Mouse (Mus musculus): ENCODE measurements around the gene Rps8.

The Rps8 gene

GRCm38 (mm10) chr4:117150212-117150733, 5.8 kb downstream of the Rps8 start:
- in situ Hi-C loops (cut with MboI; ENCODE audit: low pct_unique_long_range_greater_than_20kb in 1 of 2, low sequenced_read_pairs in 2 of 2, unreplicated experiment in 1 of 2) = no loop called here

GRCm38 (mm10) chr4:117149291-117150211, 6.5 kb downstream of the Rps8 start:
- in situ Hi-C loops (cut with MboI; ENCODE audit: low pct_unique_long_range_greater_than_20kb in 1 of 2, low sequenced_read_pairs in 2 of 2, unreplicated experiment in 1 of 2) = loop anchor here (25.0 kb wide), 2 partner anchors 312 to 337 kb away; partner anchors contain the start of genes Hpdl (in 1 of the 2), Mutyh (in 1 of the 2) and Toe1 (in 1 of the 2)

GRCm38 (mm10) chr4:117148815-117149214, 7.2 kb downstream of the Rps8 start:
- in situ Hi-C loops (cut with MboI; ENCODE audit: low pct_unique_long_range_greater_than_20kb in 1 of 2, low sequenced_read_pairs in 2 of 2, unreplicated experiment in 1 of 2) = loop anchor here (25.0 kb wide), 2 partner anchors 312 to 337 kb away; partner anchors contain the start of genes Hpdl (in 1 of the 2), Mutyh (in 1 of the 2) and Toe1 (in 1 of the 2)

- in situ Hi-C loops (cut with MboI; ENCODE audit: low pct_unique_long_range_greater_than_20kb in 1 of 2, low sequenced_read_pairs in 2 of 2, unreplicated experiment in 1 of 2) = loop anchor here (25.0 kb wide), 2 partner anchors 311 to 336 kb away; partner anchors contain the start of genes Hpdl (in 1 of the 2), Mutyh (in 1 of the 2) and Toe1 (in 1 of the 2)
Observed at GRCm38 (mm10) chr4:117148047-117148713, 7.9 kb downstream of the Rps8 start.

GRCm38 (mm10) chr4:117146176-117146575, 9.9 kb downstream of the Rps8 start:
- in situ Hi-C loops (cut with MboI; ENCODE audit: low pct_unique_long_range_greater_than_20kb in 1 of 2, low sequenced_read_pairs in 2 of 2, unreplicated experiment in 1 of 2) = loop anchor here (25.0 kb wide), 2 partner anchors 309 to 334 kb away; partner anchors contain the start of genes Hpdl (in 1 of the 2), Mutyh (in 1 of the 2) and Toe1 (in 1 of the 2)

GRCm38 (mm10) chr4:117145248-117145647, 10.8 kb downstream of the Rps8 start:
- in situ Hi-C loops (cut with MboI; ENCODE audit: low pct_unique_long_range_greater_than_20kb in 1 of 2, low sequenced_read_pairs in 2 of 2, unreplicated experiment in 1 of 2) = loop anchor here (25.0 kb wide), 2 partner anchors 308 to 333 kb away; partner anchors contain the start of genes Hpdl (in 1 of the 2), Mutyh (in 1 of the 2) and Toe1 (in 1 of the 2)

GRCm38 (mm10) chr4:117143023-117143422, 13.0 kb downstream of the Rps8 start:
- in situ Hi-C loops (cut with MboI; ENCODE audit: low pct_unique_long_range_greater_than_20kb in 1 of 2, low sequenced_read_pairs in 2 of 2, unreplicated experiment in 1 of 2) = loop anchor here (5.0 to 25.0 kb wide), 5 partner anchors 36 to 331 kb away; partner anchors contain the start of genes Hpdl (in 1 of the 2), Mutyh (in 1 of the 2) and Toe1 (in 1 of the 2)

GRCm38 (mm10) chr4:117140613-117141012, 15.4 kb downstream of the Rps8 start:
- in situ Hi-C loops (cut with MboI; ENCODE audit: low pct_unique_long_range_greater_than_20kb in 1 of 2, low sequenced_read_pairs in 2 of 2, unreplicated experiment in 1 of 2) = loop anchor here (5.0 to 25.0 kb wide), 5 partner anchors 33 to 328 kb away; partner anchors contain the start of genes Hpdl (in 1 of the 2), Mutyh (in 1 of the 2) and Toe1 (in 1 of the 2)

- in situ Hi-C loops (cut with MboI; ENCODE audit: low pct_unique_long_range_greater_than_20kb in 1 of 2, low sequenced_read_pairs in 2 of 2, unreplicated experiment in 1 of 2) = loop anchor here (25.0 kb wide), 2 partner anchors 302 to 327 kb away; partner anchors contain the start of genes Hpdl (in 1 of the 2), Mutyh (in 1 of the 2) and Toe1 (in 1 of the 2)
Observed at GRCm38 (mm10) chr4:117139217-117139612, 16.8 kb downstream of the Rps8 start.

GRCm38 (mm10) chr4:117138295-117139216, 17.5 kb downstream of the Rps8 start:
- in situ Hi-C loops (cut with MboI; ENCODE audit: low pct_unique_long_range_greater_than_20kb in 1 of 2, low sequenced_read_pairs in 2 of 2, unreplicated experiment in 1 of 2) = loop anchor here (25.0 kb wide), 2 partner anchors 301 to 326 kb away; partner anchors contain the start of genes Hpdl (in 1 of the 2), Mutyh (in 1 of the 2) and Toe1 (in 1 of the 2)

- in situ Hi-C loops (cut with MboI; ENCODE audit: low pct_unique_long_range_greater_than_20kb in 1 of 2, low sequenced_read_pairs in 2 of 2, unreplicated experiment in 1 of 2) = loop anchor here (25.0 kb wide), 2 partner anchors 299 to 324 kb away; partner anchors contain the start of genes Hpdl (in 1 of the 2), Mutyh (in 1 of the 2) and Toe1 (in 1 of the 2)
Observed at GRCm38 (mm10) chr4:117136034-117136433, 20.0 kb downstream of the Rps8 start.

GRCm38 (mm10) chr4:117134601-117134995, 21.4 kb downstream of the Rps8 start:
- in situ Hi-C loops (cut with MboI; ENCODE audit: low pct_unique_long_range_greater_than_20kb in 1 of 2, low sequenced_read_pairs in 2 of 2, unreplicated experiment in 1 of 2) = loop anchor here (25.0 kb wide), 2 partner anchors 297 to 322 kb away; partner anchors contain the start of genes Hpdl (in 1 of the 2), Mutyh (in 1 of the 2) and Toe1 (in 1 of the 2)

- in situ Hi-C loops (cut with MboI; ENCODE audit: low pct_unique_long_range_greater_than_20kb in 1 of 2, low sequenced_read_pairs in 2 of 2, unreplicated experiment in 1 of 2) = loop anchor here (25.0 kb wide), 2 partner anchors 297 to 322 kb away; partner anchors contain the start of genes Hpdl (in 1 of the 2), Mutyh (in 1 of the 2) and Toe1 (in 1 of the 2)
Observed at GRCm38 (mm10) chr4:117133817-117134600, 22.0 kb downstream of the Rps8 start, which contains the start of gene Plk3. TSS of gene Plk3 (minus strand) at chr4:117133963.

- in situ Hi-C loops (cut with MboI; ENCODE audit: low pct_unique_long_range_greater_than_20kb in 1 of 2, low sequenced_read_pairs in 2 of 2, unreplicated experiment in 1 of 2) = loop anchor here (25.0 kb wide), 2 partner anchors 296 to 321 kb away; partner anchors contain the start of genes Hpdl (in 1 of the 2), Mutyh (in 1 of the 2) and Toe1 (in 1 of the 2)
Observed at GRCm38 (mm10) chr4:117133366-117133796, 22.7 kb downstream of the Rps8 start.

- in situ Hi-C loops (cut with MboI; ENCODE audit: low pct_unique_long_range_greater_than_20kb in 1 of 2, low sequenced_read_pairs in 2 of 2, unreplicated experiment in 1 of 2) = loop anchor here (25.0 kb wide), 2 partner anchors 295 to 320 kb away; partner anchors contain the start of genes Hpdl (in 1 of the 2), Mutyh (in 1 of the 2) and Toe1 (in 1 of the 2)
Observed at GRCm38 (mm10) chr4:117132794-117133143, 23.3 kb downstream of the Rps8 start.
